Mouse (Mus musculus) T-helper 17 cell (primary cell): ENCODE results near the gene Obp2a.
"Not testable (repeated sequence)": the region's sequence is repeated elsewhere in the genome, so short reads cannot be mapped to it uniquely, and the experiment has no call there.

Experiments
- in situ Hi-C, 2 experiments: fragments of 300-600 bp; cut with MboI, MseI; formaldehyde crosslinking; loops; 1 replicate in 1 of 2; 2 replicates in 1 of 2; pipeline ENCODE4 v1.15.1; 2025; ENCODE audit warnings: high pct_unique_total_duplicates in 2 of 2

Gene Obp2a

GRCm38 (mm10) chr2:25699743-25700142 lies at the start of gene Obp2a:
Obp2a (plus strand) TSS chr2:25700043.
- in situ Hi-C loops, result not testable (repeated sequence)

- in situ Hi-C loops, result no loop called here
Observed at GRCm38 (mm10) chr2:25652902-25653301, 46.9 kb upstream of the Obp2a start, which contains the start of gene Lcn8. Lcn8 (plus strand) TSS chr2:25653120.

GRCm38 (mm10) chr2:25654502-25654901 lies 45.3 kb upstream of the Obp2a start:
- in situ Hi-C loops, result no loop called here

GRCm38 (mm10) chr2:25656691-25657090 lies 43.2 kb upstream of the Obp2a start:
- in situ Hi-C loops, result no loop called here

- in situ Hi-C loops, result no loop called here
Observed at GRCm38 (mm10) chr2:25657246-25657645, 42.6 kb upstream of the Obp2a start.

GRCm38 (mm10) chr2:25657652-25658051 lies 42.2 kb upstream of the Obp2a start, which contains the start of gene Lcn5:
Lcn5 (plus strand) TSS chr2:25657952.
- in situ Hi-C loops, result no loop called here

GRCm38 (mm10) chr2:25660279-25660678 lies 39.6 kb upstream of the Obp2a start:
- in situ Hi-C loops, result no loop called here

- in situ Hi-C loops, result no loop called here
Observed at GRCm38 (mm10) chr2:25661245-25661970, 38.4 kb upstream of the Obp2a start.

- in situ Hi-C loops, result no loop called here
Observed at GRCm38 (mm10) chr2:25663511-25663910, 36.3 kb upstream of the Obp2a start.

GRCm38 (mm10) chr2:25664125-25664524 lies 35.7 kb upstream of the Obp2a start:
- in situ Hi-C loops, result no loop called here

GRCm38 (mm10) chr2:25666516-25666915 lies 33.3 kb upstream of the Obp2a start:
- in situ Hi-C loops, result no loop called here

- in situ Hi-C loops, result no loop called here
Observed at GRCm38 (mm10) chr2:25676486-25676885, 23.4 kb upstream of the Obp2a start, which contains the start of gene Lcn6. Lcn6 (plus strand) TSS chr2:25676786.

- in situ Hi-C loops, result no loop called here
Observed at GRCm38 (mm10) chr2:25679559-25679958, 20.3 kb upstream of the Obp2a start.

- in situ Hi-C loops, result no loop called here
Observed at GRCm38 (mm10) chr2:25682426-25682825, 17.4 kb upstream of the Obp2a start, which contains the start of gene Lcn10. Lcn10 (plus strand) TSS chr2:25682726.

GRCm38 (mm10) chr2:25686941-25687340 lies 12.9 kb upstream of the Obp2a start:
- in situ Hi-C loops, result no loop called here

GRCm38 (mm10) chr2:25694605-25695004 lies 5.2 kb upstream of the Obp2a start:
- in situ Hi-C loops, result no loop called here

- in situ Hi-C loops, result no loop called here
Observed at GRCm38 (mm10) chr2:25696951-25697350, 2.9 kb upstream of the Obp2a start.

GRCm38 (mm10) chr2:25698696-25699095 lies 1.1 kb upstream of the Obp2a start:
- in situ Hi-C loops, result no loop called here

GRCm38 (mm10) chr2:25701001-25701400 lies 1.2 kb downstream of the Obp2a start:
- in situ Hi-C loops, result no loop called here

- in situ Hi-C loops, result no loop called here
Observed at GRCm38 (mm10) chr2:25703706-25704105, 3.9 kb downstream of the Obp2a start.

GRCm38 (mm10) chr2:25706643-25707481 lies 7.0 kb downstream of the Obp2a start, which contains the start of gene Bmyc:
Bmyc (plus strand) TSS chr2:25706739.
- in situ Hi-C loops, result no loop called here

- in situ Hi-C loops, result no loop called here
Observed at GRCm38 (mm10) chr2:25708121-25708520, 8.3 kb downstream of the Obp2a start.
